Mouse (Mus musculus): ENCODE data around the gene Tmem161a.

DNA sequence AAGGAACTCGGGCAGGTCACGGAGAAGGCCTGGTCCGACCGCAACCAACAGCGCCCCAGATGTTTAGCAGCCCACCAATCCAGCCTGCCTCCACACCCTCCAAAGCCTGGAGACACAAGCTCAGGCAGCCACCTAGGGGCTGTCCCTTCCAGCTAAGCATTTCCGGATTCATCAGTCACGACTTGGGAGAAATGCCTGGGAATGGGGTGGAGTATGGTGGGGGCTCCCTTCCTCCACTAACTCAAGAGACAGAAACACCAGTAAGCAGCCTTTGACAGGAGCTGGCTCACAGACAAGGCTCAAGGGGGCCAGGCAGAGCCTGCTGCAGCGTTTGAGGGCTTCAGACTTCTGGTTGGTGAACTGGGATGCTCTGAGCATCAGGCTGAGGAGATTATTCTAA lies 38.4 kb downstream of the Tmem161a start:
- TF ChIP-seq CTCF (IDR thresholded peaks at IDR 0.05; ENCODE audit: low read depth, low read length): no peak
- no peak for TF ChIP-seq POLR2A (IDR thresholded peaks at IDR 0.05; ENCODE audit: borderline replicate concordance, low read depth, low read length)
